Mouse (Mus musculus) adrenal gland, postnatal 10 days (tissue): ENCODE results near the gene Fus. TPM values are rescaled to one million over a fixed set of nuclear protein-coding genes. Genes with fewer than 3 reads are reported as not detected.
"Not testable (repeated sequence)": the region's sequence is repeated elsewhere in the genome, so short reads cannot be mapped to it uniquely, and the experiment has no call there.

Source experiments
- DNase-seq: peaks from one replicate; pipeline ENCODE4 v3.0.0; 2021; ENCODE audit warnings: mixed read lengths
- total RNA-seq, 2 experiments: library from RNA; stranded (reverse); gene quantifications; 2 replicates each; pipeline ENCODE4 v1.2.3; 2021

The Fus gene
- total RNA-seq, 2 experiments from 2014 or later, result 261 to 396 TPM

DNA sequence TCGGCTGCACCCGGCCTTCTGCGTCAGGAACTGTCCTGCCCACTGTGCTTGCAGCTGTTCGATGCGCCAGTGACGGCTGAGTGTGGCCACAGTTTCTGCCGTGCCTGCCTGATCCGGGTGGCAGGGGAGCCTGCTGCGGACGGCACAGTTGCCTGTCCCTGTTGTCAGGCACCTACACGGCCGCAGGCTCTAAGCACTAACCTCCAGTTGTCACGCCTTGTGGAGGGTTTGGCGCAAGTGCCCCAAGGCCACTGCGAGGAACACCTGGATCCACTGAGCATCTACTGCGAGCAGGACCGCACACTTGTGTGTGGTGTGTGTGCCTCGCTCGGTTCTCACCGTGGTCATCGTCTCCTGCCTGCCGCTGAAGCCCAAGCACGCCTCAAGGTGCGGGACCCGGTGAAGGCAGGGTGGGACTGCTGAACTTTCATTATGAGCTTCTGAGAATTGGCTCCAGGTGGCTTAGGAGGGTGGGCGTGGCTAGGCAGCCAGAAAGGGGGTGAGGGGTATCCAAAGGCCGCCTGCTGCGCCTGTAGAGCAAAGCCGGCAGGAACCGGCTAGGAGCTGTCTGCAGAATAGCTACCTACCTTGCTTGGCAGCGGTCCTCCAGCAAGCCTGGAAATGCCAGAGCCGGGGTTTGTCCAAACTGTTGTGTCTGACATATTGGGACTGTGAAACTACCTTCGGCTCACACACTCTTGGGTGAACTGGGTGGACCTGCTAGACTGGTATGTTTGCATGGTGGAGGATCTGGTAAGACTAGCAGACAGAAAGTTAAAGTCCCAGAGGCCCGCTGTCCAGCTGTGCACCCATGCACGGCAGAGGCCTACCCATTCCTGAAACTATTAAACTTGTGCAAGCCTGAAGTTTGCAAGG, 37.5 kb downstream of the Fus start:
- DNase-seq, result no peak

- no peak for DNase-seq
These were observed 38.9 kb downstream of the Fus start for GRCm38 (mm10) chr7:128006193-128006592.

- no peak for DNase-seq
These were observed 42.6 kb downstream of the Fus start for GRCm38 (mm10) chr7:128009715-128010340.

GRCm38 (mm10) chr7:128012136-128012780, 45.0 kb downstream of the Fus start:
- no peak for DNase-seq

DNA sequence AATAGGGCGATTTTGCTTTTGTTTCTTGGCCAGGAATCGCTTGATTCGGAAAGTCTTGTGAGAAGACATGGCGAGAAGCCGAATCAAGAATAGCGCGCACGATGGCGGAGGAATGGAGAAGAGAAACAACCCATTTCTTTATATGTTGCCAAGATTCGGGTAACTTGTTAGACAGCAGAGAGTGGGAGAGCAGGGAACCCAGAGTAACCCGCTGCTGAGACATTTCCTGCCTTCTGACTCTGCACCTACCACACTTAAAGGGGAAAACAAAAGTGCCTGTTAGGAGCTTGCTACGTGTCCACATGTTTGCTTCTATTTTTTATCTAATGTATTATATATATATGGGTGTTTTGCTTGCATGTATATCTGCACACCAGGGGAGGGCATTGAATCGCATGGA, 45.9 kb downstream of the Fus start:
- DNase-seq, result no peak

- DNase-seq, result not testable (repeated sequence)
These were observed 48.9 kb downstream of the Fus start for GRCm38 (mm10) chr7:128016134-128016533.

- no peak for DNase-seq
These were observed 49.4 kb downstream of the Fus start for GRCm38 (mm10) chr7:128016650-128017049.

DNA sequence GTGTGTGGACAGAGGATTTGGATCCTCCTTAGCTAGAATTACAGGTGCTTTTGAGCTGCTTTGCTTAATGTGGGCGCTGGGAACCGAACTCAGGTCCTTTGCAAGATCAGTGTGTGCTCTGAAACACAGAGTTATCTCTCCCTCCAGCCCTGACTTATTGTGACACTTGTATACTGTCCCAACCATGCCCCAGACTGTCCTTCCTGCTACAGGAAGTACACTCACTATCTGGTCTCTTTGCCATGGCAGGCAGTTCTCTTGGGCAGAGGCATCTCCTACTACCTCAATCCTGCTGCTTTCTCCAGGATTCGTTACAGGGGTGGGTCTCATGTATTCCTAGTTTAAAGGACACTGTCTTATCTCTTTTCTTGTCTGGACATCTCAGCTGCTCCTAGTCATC, 51.0 kb downstream of the Fus start:
- no peak for DNase-seq

GRCm38 (mm10) chr7:128019187-128019586, 51.9 kb downstream of the Fus start:
- DNase-seq, result no peak

DNA sequence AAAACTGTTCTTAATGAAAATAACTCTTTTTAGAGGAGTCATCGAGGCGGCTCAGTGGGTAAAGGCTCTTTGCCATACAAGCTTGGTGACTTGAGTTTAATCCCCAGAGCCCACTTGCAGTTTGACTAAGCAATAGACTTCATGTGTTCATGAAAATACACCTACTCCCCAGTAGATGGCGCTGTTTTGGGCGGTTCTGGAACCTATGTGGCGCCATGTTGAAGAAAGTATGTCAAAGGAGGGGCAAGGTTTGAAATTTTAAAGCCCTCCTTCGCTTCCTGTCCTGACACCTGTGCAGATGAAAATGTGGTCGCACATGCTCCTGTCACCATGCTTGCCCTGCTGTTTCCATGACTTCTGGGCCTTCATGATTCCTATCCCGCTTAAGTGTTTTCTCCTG, 55.7 kb downstream of the Fus start:
- DNase-seq, result no peak

GRCm38 (mm10) chr7:128023565-128023964, 56.3 kb downstream of the Fus start:
- no peak for DNase-seq

DNA sequence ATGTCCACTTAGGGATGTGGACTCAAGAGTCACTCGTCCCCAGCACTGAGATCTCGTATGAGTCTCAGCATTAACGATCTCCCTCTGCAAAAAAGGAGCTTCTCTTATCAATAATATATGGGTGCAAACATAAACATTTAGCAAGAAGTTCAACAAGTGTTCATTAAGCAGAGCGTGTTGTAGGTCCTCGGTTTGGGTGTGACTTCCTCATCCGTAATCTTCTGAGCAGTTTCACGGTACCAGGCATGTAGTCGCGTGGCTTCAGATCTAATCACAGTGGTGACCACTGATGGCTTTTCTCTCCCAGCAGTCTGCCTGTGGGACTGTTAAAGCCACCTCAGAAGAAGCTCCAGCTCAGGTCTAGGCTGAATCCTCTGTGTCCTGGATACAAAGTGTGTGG, 57.1 kb downstream of the Fus start:
- no peak for DNase-seq

DNA sequence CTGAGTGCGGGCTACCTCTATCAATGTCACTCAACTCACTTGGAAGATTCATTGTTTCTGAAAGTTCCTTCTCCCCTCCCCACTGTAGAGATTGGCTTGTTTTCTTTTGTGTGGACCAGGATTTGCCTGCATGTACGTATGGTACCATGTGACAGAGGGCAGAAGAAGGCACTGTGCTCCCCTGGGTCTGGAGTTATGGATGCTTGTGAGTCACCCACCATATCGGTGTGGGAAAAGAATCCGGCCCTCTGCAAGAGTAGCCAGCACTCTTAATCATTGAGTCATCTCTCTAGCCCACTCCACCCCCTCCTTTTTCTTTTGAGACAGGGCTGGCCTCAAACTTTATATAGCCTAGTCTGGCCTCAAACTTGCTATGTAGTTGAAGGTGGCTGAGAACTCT, 57.7 kb downstream of the Fus start:
- DNase-seq, result no peak

- DNase-seq, result no peak
These were observed 58.1 kb downstream of the Fus start for GRCm38 (mm10) chr7:128025381-128025780.

GRCm38 (mm10) chr7:128031403-128031976, 64.2 kb downstream of the Fus start:
- peak; percentile 40 for DNase-seq

GRCm38 (mm10) chr7:128032290-128032988, 65.2 kb downstream of the Fus start:
- DNase-seq, result no peak

- DNase-seq, result no peak
These were observed 65.7 kb downstream of the Fus start for GRCm38 (mm10) chr7:128032989-128033293.

- no peak for DNase-seq
These were observed 66.4 kb downstream of the Fus start for GRCm38 (mm10) chr7:128033616-128034015.
